Mouse (Mus musculus) MEL (cell line): ENCODE measurements around the gene Gen1. TPM values are rescaled to one million over a fixed set of nuclear protein-coding genes. Genes with fewer than 3 reads are reported as not detected.
A peak's percentile ranks its signal among the peaks of the same experiment; 100 is the strongest.

Experiments
- DNase-seq: peaks from one replicate; pipeline ENCODE4 v3.0.0; 2011; ENCODE audit warnings: low read depth, low spot score
- H3K27ac ChIP-seq: 2 replicates; pipeline ENCODE4 v1.5.1; 2012; ENCODE audit warnings: low read depth, mild to moderate bottlenecking, control low read depth, low read length, moderate library complexity; ENCODE audit not compliant: control insufficient read depth
- H3K27me3 ChIP-seq, 2 experiments: fragments of 150-350 bp in 1 of 2; sonication (generic) in 1 of 2; 2 replicates each; pipeline ENCODE4 v1.6.1; 2012; ENCODE audit warnings: low read length in 2 of 2, mild to moderate bottlenecking in 2 of 2, improper control_type of control experiment in 1 of 2, moderate library complexity in 1 of 2; ENCODE audit not compliant: insufficient read depth in 2 of 2, control insufficient read depth in 1 of 2
- H3K36me3 ChIP-seq, 2 experiments: 2 replicates each; pipeline ENCODE4 v1.6.1; 2012 to 2014; ENCODE audit warnings: low read length in 2 of 2, improper control_type of control experiment in 1 of 2, inconsistent platforms in 1 of 2, mild to moderate bottlenecking in 1 of 2; ENCODE audit not compliant: insufficient read depth in 2 of 2, control insufficient read depth in 1 of 2
- H3K4me1 ChIP-seq, 2 experiments: fragments of 150-350 bp in 1 of 2; sonication (generic) in 1 of 2; 2 replicates each; pipeline ENCODE4 v1.6.1; 2012; ENCODE audit warnings: low read length in 2 of 2, improper control_type of control experiment in 1 of 2, mild to moderate bottlenecking in 1 of 2; ENCODE audit not compliant: insufficient read depth in 2 of 2, control insufficient read depth in 1 of 2
- H3K4me3 ChIP-seq, 2 experiments: fragments of 150-350 bp in 1 of 2; sonication (generic) in 1 of 2; 2 replicates each; pipeline ENCODE4 v1.5.1; 2012; ENCODE audit warnings: low read depth in 2 of 2, low read length in 2 of 2, mild to moderate bottlenecking in 2 of 2, moderate library complexity in 2 of 2, control low read depth in 1 of 2, improper control_type of control experiment in 1 of 2; ENCODE audit not compliant: control insufficient read depth in 1 of 2, insufficient read depth in 1 of 2
- H3K79me2 ChIP-seq: 2 replicates; pipeline ENCODE4 v1.6.1; 2012; ENCODE audit warnings: mild to moderate bottlenecking, low read length, moderate library complexity; ENCODE audit not compliant: control insufficient read depth, poor library complexity, insufficient read depth
- H3K9ac ChIP-seq: 2 replicates; pipeline ENCODE4 v1.6.1; 2012; ENCODE audit warnings: low read depth, mild to moderate bottlenecking, control low read depth, low read length, moderate library complexity; ENCODE audit not compliant: control insufficient read depth, poor library complexity, severe bottlenecking
- H3K9me3 ChIP-seq: fragments of 150-350 bp; sonication (generic); replicated peaks from 2 replicates; pipeline ENCODE4 v1.6.1; 2012; ENCODE audit warnings: mild to moderate bottlenecking, low read length, improper control_type of control experiment, moderate library complexity; ENCODE audit not compliant: insufficient read depth
- BHLHE40 ChIP-seq: IDR thresholded peaks from 2 replicates; pipeline ENCODE4 v1.6.1; 2012; ENCODE audit warnings: low read depth, mild to moderate bottlenecking, inconsistent platforms, low read length, improper control_type of control experiment, borderline replicate concordance
- CHD1 ChIP-seq: IDR thresholded peaks from 2 replicates; pipeline ENCODE4 v1.6.1; 2012; ENCODE audit warnings: low read depth, mild to moderate bottlenecking, inconsistent platforms, low read length, improper control_type of control experiment
- CHD2 ChIP-seq: IDR thresholded peaks from 2 replicates; pipeline ENCODE4 v1.6.1; 2011; ENCODE audit warnings: low read length, improper control_type of control experiment
- E2F4 ChIP-seq: IDR thresholded peaks from 2 replicates; pipeline ENCODE4 v1.6.1; 2011; ENCODE audit warnings: low read depth, low read length, improper control_type of control experiment, borderline replicate concordance
- ELF1 ChIP-seq: IDR thresholded peaks from 2 replicates; pipeline ENCODE4 v1.6.1; 2014; ENCODE audit warnings: low read depth, mild to moderate bottlenecking, inconsistent platforms, low read length, improper control_type of control experiment, moderate library complexity
- EP300 ChIP-seq, 2 experiments: IDR thresholded peaks; 2 replicates each; pipeline ENCODE4 v1.6.1; 2011; ENCODE audit warnings: improper control_type of control experiment in 2 of 2, low read length in 2 of 2, low read depth in 1 of 2, mild to moderate bottlenecking in 1 of 2
- ETS1 ChIP-seq: IDR thresholded peaks from 2 replicates; pipeline ENCODE4 v1.6.1; 2012; ENCODE audit warnings: low read depth, mild to moderate bottlenecking, inconsistent platforms, low read length, improper control_type of control experiment, moderate library complexity
- HCFC1 ChIP-seq: IDR thresholded peaks from 2 replicates; pipeline ENCODE4 v1.6.1; 2012; ENCODE audit warnings: low read depth, mild to moderate bottlenecking, inconsistent platforms, low read length, improper control_type of control experiment, moderate library complexity
- KAT2A ChIP-seq: conservative IDR thresholded peaks from 2 replicates; pipeline ENCODE4 v1.6.1; 2012; ENCODE audit warnings: low read depth, low read length, improper control_type of control experiment, inconsistent platforms
- MAX ChIP-seq: IDR thresholded peaks from 2 replicates; pipeline ENCODE4 v1.6.1; 2011; ENCODE audit warnings: low read length, improper control_type of control experiment
- MXI1 ChIP-seq: IDR thresholded peaks from 2 replicates; pipeline ENCODE4 v1.6.1; 2011; ENCODE audit warnings: mild to moderate bottlenecking, low read depth, low read length, improper control_type of control experiment
- MYC ChIP-seq: IDR thresholded peaks from 2 replicates; pipeline ENCODE4 v1.6.1; 2011; ENCODE audit warnings: low read depth, mild to moderate bottlenecking, low read length, improper control_type of control experiment, moderate library complexity
- NELFE ChIP-seq: IDR thresholded peaks from 2 replicates; pipeline ENCODE4 v1.6.1; 2011; ENCODE audit warnings: low read depth, low read length, improper control_type of control experiment
- NRF1 ChIP-seq: IDR thresholded peaks from 2 replicates; pipeline ENCODE4 v1.6.1; 2014; ENCODE audit warnings: low read depth, mild to moderate bottlenecking, inconsistent platforms, low read length, improper control_type of control experiment, moderate library complexity; ENCODE audit not compliant: poor library complexity, insufficient read depth, severe bottlenecking
- POLR2A ChIP-seq, 2 experiments: IDR thresholded peaks; 2 replicates each; pipeline ENCODE4 v1.6.1; 2011 to 2012; ENCODE audit warnings: low read length in 2 of 2, mild to moderate bottlenecking in 2 of 2, control low read depth in 1 of 2, improper control_type of control experiment in 1 of 2, low read depth in 1 of 2, moderate library complexity in 1 of 2; ENCODE audit not compliant: control insufficient read depth in 1 of 2, insufficient read depth in 1 of 2, poor library complexity in 1 of 2
- POLR2AphosphoS2 ChIP-seq: IDR thresholded peaks from 2 replicates; pipeline ENCODE4 v1.6.1; 2011; ENCODE audit warnings: low read length, improper control_type of control experiment
- POLR2AphosphoS5 ChIP-seq: IDR thresholded peaks from 2 replicates; pipeline ENCODE4 v1.6.1; 2012; ENCODE audit warnings: low read depth, borderline replicate concordance, mild to moderate bottlenecking, inconsistent platforms, low read length, moderate library complexity, mixed read lengths
- SIN3A ChIP-seq: IDR thresholded peaks from 2 replicates; pipeline ENCODE4 v1.6.1; 2012; ENCODE audit warnings: low read length, improper control_type of control experiment, inconsistent platforms
- UBTF ChIP-seq: IDR thresholded peaks from 2 replicates; pipeline ENCODE4 v1.6.1; 2012; ENCODE audit warnings: low read depth, mild to moderate bottlenecking, inconsistent platforms, low read length, improper control_type of control experiment, moderate library complexity, borderline replicate concordance; ENCODE audit not compliant: insufficient read depth
- USF1 ChIP-seq: IDR thresholded peaks from 2 replicates; pipeline ENCODE4 v1.6.1; 2014; ENCODE audit warnings: low read depth, mild to moderate bottlenecking, inconsistent platforms, low read length, improper control_type of control experiment, moderate library complexity
- ZKSCAN1 ChIP-seq: IDR thresholded peaks from 2 replicates; pipeline ENCODE4 v1.6.1; 2012; ENCODE audit warnings: low read depth, mild to moderate bottlenecking, inconsistent platforms, low read length, improper control_type of control experiment, moderate library complexity
- ZMIZ1 ChIP-seq: IDR thresholded peaks from 2 replicates; pipeline ENCODE4 v1.6.1; 2012; ENCODE audit warnings: low read depth, mild to moderate bottlenecking, inconsistent platforms, low read length, improper control_type of control experiment, moderate library complexity
- polyA plus RNA-seq, 2 experiments: library from polyadenylated mRNA; stranded (reverse) in 1 of 2; unstranded in 1 of 2; fragments of >175 nt in 1 of 2; fragments of >200 nt in 1 of 2; gene quantifications; 2 replicates each; pipeline versions ENCODE4 v1.2.1 to v1.2.4; 2012; ENCODE audit warnings: low replicate concordance in 2 of 2, low read depth in 1 of 2; ENCODE audit not compliant: insufficient read length in 2 of 2, insufficient read depth in 1 of 2, missing spikeins in 1 of 2
- total RNA-seq: library from RNA; depleted of rRNA; stranded (reverse); fragments of 300-350 nt; gene quantifications from 2 replicates; pipeline ENCODE4 v1.2.3, GENCODE M21; 2012; rRNA removed

Gene Gen1
- total RNA-seq (11.9 and 15.0 TPM in 2 replicates), polyA plus RNA-seq (10 to 100 TPM in 1 of 2 experiments, not detected in 1; 10.7 TPM)

GRCm38 (mm10) chr12:11265382-11266281 is at the start of gene Gen1, which contains the start of gene Smc6:
Gene Gen1, minus strand, starts transcription at chr12:11265801.
Gene Smc6, plus strand, starts transcription at chr12:11265886.
- Histone ChIP-seq H3K27me3 (no peaks in the 10 kb centered on the region), H3K9ac (peak within 1 kb of the TSS; percentile 99), H3K4me3 (peak within 1 kb of the TSS; percentile 97 to 99), H3K27ac (peak within 1 kb of the TSS; percentile 78), H3K36me3 (peaks cover 0 to 39% of the 10 kb centered on the region in 2 experiments; a peak in 3 of 4 replicates), H3K79me2 (peaks cover 51% of the 10 kb centered on the region), H3K4me1 (peaks cover 6 to 8% of the 10 kb centered on the region in 2 experiments), H3K9me3 (no peaks in the 10 kb centered on the region)
- TF ChIP-seq POLR2A (IDR thresholded peaks at IDR 0.05; ENCODE audit: control insufficient read depth in 1 of 2, insufficient read depth in 1 of 2, low read depth in 1 of 2, low read length in 2 of 2, poor library complexity in 1 of 2), result peak; percentile 91 to 95
- peak; percentile 49; the same call in 1 of the 2 replicates for TF ChIP-seq MYC
- TF ChIP-seq ELF1, result peak; percentile 87
- no peak for TF ChIP-seq UBTF
- peak; percentile 7; the same call in 1 of the 2 replicates for TF ChIP-seq ETS1
- no peak for TF ChIP-seq ZKSCAN1
- TF ChIP-seq USF1, result 0 out of 2 replicates have a peak, but pooled peaks have one; percentile 21
- no peak for TF ChIP-seq BHLHE40
- TF ChIP-seq CHD1, result no peak
- peak; percentile 36 for TF ChIP-seq KAT2A
- peak; percentile 80; the same call in 1 of the 2 replicates for TF ChIP-seq E2F4
- no peak for TF ChIP-seq CHD2
- peak; percentile 58 for TF ChIP-seq MAX
- peak; percentile 75 for TF ChIP-seq SIN3A
- peak; percentile 77 for TF ChIP-seq NELFE
- peak in 1 of 2 experiments; percentile 30; a peak in 2 of 4 replicates for TF ChIP-seq EP300 (IDR thresholded peaks at IDR 0.05; ENCODE audit: low read depth in 1 of 2, low read length in 2 of 2)
- peak; percentile 49 for TF ChIP-seq MXI1
- TF ChIP-seq HCFC1, result peak; percentile 74; the same call in 1 of the 2 replicates
- peak; percentile 81 for TF ChIP-seq NRF1
- peak; percentile 80 for TF ChIP-seq POLR2AphosphoS2
- no peak for TF ChIP-seq POLR2AphosphoS5
- peak; percentile 63; the same call in 1 of the 2 replicates for TF ChIP-seq ZMIZ1
- DNase-seq, result peak; percentile 96
